Mouse (Mus musculus) lung, postnatal 10 days (tissue): ENCODE data around the gene Polh.
A peak's percentile ranks its signal among the peaks of the same experiment; 100 is the strongest.

Experiments
- DNase-seq: peaks from one replicate; pipeline ENCODE4 v3.0.0; 2021

The Polh gene

GRCm38 (mm10) chr17:46167014-46167413 lies 35.4 kb downstream of the Polh start:
- DNase-seq: peak; percentile 36

GRCm38 (mm10) chr17:46166270-46166669 lies 36.2 kb downstream of the Polh start:
- DNase-seq: peak; percentile 27

- DNase-seq: no peak
These were observed 37.0 kb downstream of the Polh start for GRCm38 (mm10) chr17:46165460-46165859.

GRCm38 (mm10) chr17:46164791-46165190 lies 37.7 kb downstream of the Polh start:
- DNase-seq: no peak

- DNase-seq: no peak
These were observed 38.1 kb downstream of the Polh start for GRCm38 (mm10) chr17:46164301-46164700.

- peak; percentile 81 for DNase-seq
These were observed 39.5 kb downstream of the Polh start for GRCm38 (mm10) chr17:46162951-46163421.

- no peak for DNase-seq
These were observed 39.9 kb downstream of the Polh start for GRCm38 (mm10) chr17:46162551-46162950.

- no peak for DNase-seq
These were observed 40.7 kb downstream of the Polh start for GRCm38 (mm10) chr17:46161710-46162109.

GRCm38 (mm10) chr17:46161179-46161578 lies 41.3 kb downstream of the Polh start:
- DNase-seq: peak; percentile 68

GRCm38 (mm10) chr17:46160686-46161085 lies 41.8 kb downstream of the Polh start, which contains the start of gene Gtpbp2:
TSS of gene Gtpbp2 (plus strand) at chr17:46161032.
- DNase-seq: peak; percentile 99

GRCm38 (mm10) chr17:46160090-46160662 lies 42.3 kb downstream of the Polh start:
- DNase-seq: peak; percentile 98

GRCm38 (mm10) chr17:46159236-46159635 lies 43.2 kb downstream of the Polh start:
- no peak for DNase-seq

- no peak for DNase-seq
These were observed 45.3 kb downstream of the Polh start for GRCm38 (mm10) chr17:46157131-46157530.

GRCm38 (mm10) chr17:46156680-46157079 lies 45.8 kb downstream of the Polh start:
- DNase-seq: no peak

- no peak for DNase-seq
These were observed 48.1 kb downstream of the Polh start for GRCm38 (mm10) chr17:46154336-46154735.

GRCm38 (mm10) chr17:46152847-46153782 lies 49.3 kb downstream of the Polh start, which contains the start of gene Mad2l1bp:
TSS of gene Mad2l1bp (minus strand) at chr17:46153553.
- DNase-seq: peak; percentile 97

- DNase-seq: peak; percentile 96
These were observed 58.6 kb downstream of the Polh start, which contains the start of gene Rsph9 for GRCm38 (mm10) chr17:46143578-46144423. TSS of gene Rsph9 (minus strand) at chr17:46144216.

- no peak for DNase-seq
These were observed 62.6 kb downstream of the Polh start for GRCm38 (mm10) chr17:46139872-46140271.

- DNase-seq: peak; percentile 58
These were observed 63.7 kb downstream of the Polh start for GRCm38 (mm10) chr17:46138563-46139236.

GRCm38 (mm10) chr17:46132862-46133261 lies 69.6 kb downstream of the Polh start:
- no peak for DNase-seq

GRCm38 (mm10) chr17:46132058-46132718 lies 70.3 kb downstream of the Polh start:
- peak; percentile 86 for DNase-seq
